Mouse (Mus musculus) T-helper 2 cell (primary cell): ENCODE measurements around the gene Myadm.

Experiments
- in situ Hi-C: fragments of 300-600 bp; cut with MboI, MseI; formaldehyde crosslinking; loops from one replicate; pipeline ENCODE4 v1.15.1; 2025; ENCODE audit warnings: high pct_unique_total_duplicates

The Myadm gene

GRCm38 (mm10) chr7:3314121-3314520, 25.2 kb downstream of the Myadm start:
- in situ Hi-C loops, result no loop called here

GRCm38 (mm10) chr7:3317704-3318103, 28.8 kb downstream of the Myadm start:
- in situ Hi-C loops, result no loop called here

- in situ Hi-C loops, result no loop called here
Observed at GRCm38 (mm10) chr7:3320856-3321255, 32.0 kb downstream of the Myadm start.

GRCm38 (mm10) chr7:3323826-3324225, 34.9 kb downstream of the Myadm start:
- in situ Hi-C loops, result no loop called here

GRCm38 (mm10) chr7:3327961-3328360, 39.1 kb downstream of the Myadm start:
- in situ Hi-C loops, result no loop called here

- in situ Hi-C loops, result no loop called here
Observed at GRCm38 (mm10) chr7:3329776-3330546, 41.1 kb downstream of the Myadm start.

- in situ Hi-C loops, result no loop called here
Observed at GRCm38 (mm10) chr7:3331171-3331570, 42.3 kb downstream of the Myadm start.

- in situ Hi-C loops, result no loop called here
Observed at GRCm38 (mm10) chr7:3331581-3332223, 42.8 kb downstream of the Myadm start.

- in situ Hi-C loops, result no loop called here
Observed at GRCm38 (mm10) chr7:3332224-3332615, 43.3 kb downstream of the Myadm start.

GRCm38 (mm10) chr7:3332619-3333521, 44.0 kb downstream of the Myadm start, which contains the start of gene Cacng7:
TSS of gene Cacng7 (plus strand) at chr7:3332955.
- in situ Hi-C loops, result no loop called here

- in situ Hi-C loops, result no loop called here
Observed at GRCm38 (mm10) chr7:3333542-3333941, 44.7 kb downstream of the Myadm start.

- in situ Hi-C loops, result no loop called here
Observed at GRCm38 (mm10) chr7:3336412-3336811, 47.5 kb downstream of the Myadm start.

GRCm38 (mm10) chr7:3338286-3338935, 49.5 kb downstream of the Myadm start:
- in situ Hi-C loops, result no loop called here

GRCm38 (mm10) chr7:3339010-3339409, 50.1 kb downstream of the Myadm start:
- in situ Hi-C loops, result no loop called here

GRCm38 (mm10) chr7:3343861-3344260, 55.0 kb downstream of the Myadm start:
- in situ Hi-C loops, result no loop called here

GRCm38 (mm10) chr7:3345301-3345700, 56.4 kb downstream of the Myadm start:
- in situ Hi-C loops, result no loop called here

GRCm38 (mm10) chr7:3347366-3348287, 58.7 kb downstream of the Myadm start:
- in situ Hi-C loops, result no loop called here

GRCm38 (mm10) chr7:3348326-3348725, 59.4 kb downstream of the Myadm start:
- in situ Hi-C loops, result no loop called here

GRCm38 (mm10) chr7:3349775-3350174, 60.9 kb downstream of the Myadm start:
- in situ Hi-C loops, result no loop called here
